Mouse (Mus musculus): ENCODE results near the gene Sema5a. TPM values are rescaled to one million over a fixed set of nuclear protein-coding genes. Genes with fewer than 3 reads are reported as not detected.
A peak's percentile ranks its signal among the peaks of the same experiment; 100 is the strongest.

Gene Sema5a
- polyA plus RNA-seq, 1 experiment from 2014 or later: 16.0 TPM

GRCm38 (mm10) chr15:32607236-32607635, 362.6 kb downstream of the Sema5a start:
- H3K4me2 ChIP-seq (replicated peaks): no peak overlapping the region
- H3K9ac ChIP-seq: no peak overlapping the region
- H3K27me3 ChIP-seq (replicated peaks): no peaks in the 10 kb centered on the region
- no peak for ATAC-seq
- no peaks in the 10 kb centered on the region for H3K4me1 ChIP-seq (replicated peaks)
- no peaks in the 10 kb centered on the region for H3K9me3 ChIP-seq
- no peak overlapping the region for H3K4me3 ChIP-seq (replicated peaks)
- H3K27ac ChIP-seq: no peak overlapping the region
- no peaks in the 10 kb centered on the region for H3K36me3 ChIP-seq
- 91% methylated on average over 3 of the region's 3 CpGs for WGBS

- Histone ChIP-seq H3K36me3 (no peaks in the 10 kb centered on the region), H3K4me3 (replicated peaks) (no peak overlapping the region), H3K9ac (no peak overlapping the region), H3K27me3 (replicated peaks) (no peaks in the 10 kb centered on the region), H3K27ac (no peak overlapping the region), H3K9me3 (no peaks in the 10 kb centered on the region), H3K4me1 (replicated peaks) (no peaks in the 10 kb centered on the region), H3K4me2 (replicated peaks) (no peak overlapping the region)
- 66% methylated on average over 2 of the region's 2 CpGs for WGBS
- ATAC-seq: no peak
These were observed 366.2 kb downstream of the Sema5a start for GRCm38 (mm10) chr15:32610776-32611175.

- no peak overlapping the region for H3K27ac ChIP-seq
- H3K4me3 ChIP-seq (replicated peaks): no peak overlapping the region
- H3K4me2 ChIP-seq (replicated peaks): no peak overlapping the region
- H3K27me3 ChIP-seq (replicated peaks): no peaks in the 10 kb centered on the region
- WGBS: 85% methylated on average over 7 of the region's 7 CpGs
- no peak for ATAC-seq
- H3K9ac ChIP-seq: no peak overlapping the region
- H3K36me3 ChIP-seq: no peaks in the 10 kb centered on the region
- H3K9me3 ChIP-seq: no peaks in the 10 kb centered on the region
- no peaks in the 10 kb centered on the region for H3K4me1 ChIP-seq (replicated peaks)
These were observed 366.6 kb downstream of the Sema5a start for GRCm38 (mm10) chr15:32611201-32611600.

GRCm38 (mm10) chr15:32613718-32614117, 369.1 kb downstream of the Sema5a start:
- H3K27ac ChIP-seq: no peak overlapping the region
- ATAC-seq: no peak
- no peak overlapping the region for H3K4me2 ChIP-seq (replicated peaks)
- no peaks in the 10 kb centered on the region for H3K36me3 ChIP-seq
- WGBS: 88% methylated on average over 6 of the region's 6 CpGs
- no peaks in the 10 kb centered on the region for H3K27me3 ChIP-seq (replicated peaks)
- no peaks in the 10 kb centered on the region for H3K9me3 ChIP-seq
- H3K9ac ChIP-seq: no peak overlapping the region
- no peak overlapping the region for H3K4me3 ChIP-seq (replicated peaks)
- H3K4me1 ChIP-seq (replicated peaks): no peaks in the 10 kb centered on the region

GRCm38 (mm10) chr15:32615773-32616172, 371.2 kb downstream of the Sema5a start:
- Histone ChIP-seq H3K27ac (no peak overlapping the region), H3K4me2 (replicated peaks) (no peak overlapping the region), H3K9me3 (no peaks in the 10 kb centered on the region), H3K27me3 (replicated peaks) (no peaks in the 10 kb centered on the region), H3K36me3 (no peaks in the 10 kb centered on the region), H3K4me1 (replicated peaks) (no peaks in the 10 kb centered on the region), H3K9ac (no peak overlapping the region), H3K4me3 (replicated peaks) (no peak overlapping the region)
- ATAC-seq: no peak
- WGBS: 80% methylated on average over 5 of the region's 5 CpGs

- ATAC-seq: no peak
- H3K27me3 ChIP-seq (replicated peaks): no peaks in the 10 kb centered on the region
- no peak overlapping the region for H3K9ac ChIP-seq
- H3K36me3 ChIP-seq: no peaks in the 10 kb centered on the region
- H3K9me3 ChIP-seq: no peaks in the 10 kb centered on the region
- H3K4me2 ChIP-seq (replicated peaks): no peak overlapping the region
- no peaks in the 10 kb centered on the region for H3K4me1 ChIP-seq (replicated peaks)
- no peak overlapping the region for H3K4me3 ChIP-seq (replicated peaks)
- H3K27ac ChIP-seq: no peak overlapping the region
- WGBS: 71% methylated on average over 2 of the region's 2 CpGs
These were observed 374.6 kb downstream of the Sema5a start for GRCm38 (mm10) chr15:32619199-32619598.

GRCm38 (mm10) chr15:32623037-32623739, 378.6 kb downstream of the Sema5a start:
- no peaks in the 10 kb centered on the region for H3K36me3 ChIP-seq
- H3K4me1 ChIP-seq (replicated peaks): no peaks in the 10 kb centered on the region
- no peaks in the 10 kb centered on the region for H3K27me3 ChIP-seq (replicated peaks)
- no peak overlapping the region for H3K9ac ChIP-seq
- H3K4me2 ChIP-seq (replicated peaks): no peak overlapping the region
- no peak overlapping the region for H3K4me3 ChIP-seq (replicated peaks)
- H3K9me3 ChIP-seq: no peaks in the 10 kb centered on the region
- ATAC-seq: no peak
- 66% methylated on average over 12 of the region's 12 CpGs for WGBS
- no peak overlapping the region for H3K27ac ChIP-seq

GRCm38 (mm10) chr15:32624106-32624505, 379.5 kb downstream of the Sema5a start:
- Histone ChIP-seq H3K27ac (no peak overlapping the region), H3K36me3 (no peaks in the 10 kb centered on the region), H3K4me1 (replicated peaks) (no peaks in the 10 kb centered on the region), H3K27me3 (replicated peaks) (no peaks in the 10 kb centered on the region), H3K4me2 (replicated peaks) (no peak overlapping the region), H3K9me3 (no peaks in the 10 kb centered on the region), H3K9ac (no peak overlapping the region), H3K4me3 (replicated peaks) (no peak overlapping the region)
- no peak for ATAC-seq
- 66% methylated on average over 4 of the region's 4 CpGs for WGBS

- Histone ChIP-seq H3K27ac (no peak overlapping the region), H3K9me3 (no peaks in the 10 kb centered on the region), H3K9ac (no peak overlapping the region), H3K4me1 (replicated peaks) (no peaks in the 10 kb centered on the region), H3K4me2 (replicated peaks) (no peak overlapping the region), H3K27me3 (replicated peaks) (no peaks in the 10 kb centered on the region), H3K4me3 (replicated peaks) (no peak overlapping the region), H3K36me3 (no peaks in the 10 kb centered on the region)
- ATAC-seq: no peak
- 75% methylated on average over 2 of the region's 2 CpGs for WGBS
These were observed 381.4 kb downstream of the Sema5a start for GRCm38 (mm10) chr15:32626031-32626430.

- H3K4me1 ChIP-seq (replicated peaks): no peaks in the 10 kb centered on the region
- H3K27ac ChIP-seq: no peak overlapping the region
- H3K9me3 ChIP-seq: no peaks in the 10 kb centered on the region
- no peak overlapping the region for H3K4me2 ChIP-seq (replicated peaks)
- H3K9ac ChIP-seq: no peak overlapping the region
- 96% methylated on average over 8 of the region's 8 CpGs for WGBS
- H3K27me3 ChIP-seq (replicated peaks): no peaks in the 10 kb centered on the region
- no peaks in the 10 kb centered on the region for H3K36me3 ChIP-seq
- no peak overlapping the region for H3K4me3 ChIP-seq (replicated peaks)
- no peak for ATAC-seq
These were observed 389.1 kb downstream of the Sema5a start for GRCm38 (mm10) chr15:32633713-32634112.

- 0 out of 2 replicates have a peak, but pooled peaks have one; percentile 45 for ATAC-seq
- WGBS: 61% methylated on average over 3 of the region's 3 CpGs
- H3K4me1 ChIP-seq (replicated peaks): no peaks in the 10 kb centered on the region
- no peaks in the 10 kb centered on the region for H3K9me3 ChIP-seq
- H3K27me3 ChIP-seq (replicated peaks): no peaks in the 10 kb centered on the region
- H3K9ac ChIP-seq: no peak overlapping the region
- no peak overlapping the region for H3K27ac ChIP-seq
- no peak overlapping the region for H3K4me3 ChIP-seq (replicated peaks)
- no peaks in the 10 kb centered on the region for H3K36me3 ChIP-seq
- H3K4me2 ChIP-seq (replicated peaks): no peak overlapping the region
These were observed 393.3 kb downstream of the Sema5a start for GRCm38 (mm10) chr15:32637879-32638278.

- no peak for ATAC-seq
- H3K36me3 ChIP-seq: no peaks in the 10 kb centered on the region
- no peaks in the 10 kb centered on the region for H3K4me1 ChIP-seq (replicated peaks)
- H3K27me3 ChIP-seq (replicated peaks): no peaks in the 10 kb centered on the region
- H3K9ac ChIP-seq: no peak overlapping the region
- H3K9me3 ChIP-seq: no peaks in the 10 kb centered on the region
- WGBS: 61% methylated on average over 1 of the region's 1 CpGs
- no peak overlapping the region for H3K4me2 ChIP-seq (replicated peaks)
- no peak overlapping the region for H3K27ac ChIP-seq
- no peak overlapping the region for H3K4me3 ChIP-seq (replicated peaks)
These were observed 402.6 kb downstream of the Sema5a start for GRCm38 (mm10) chr15:32647061-32647687.

- Histone ChIP-seq H3K27me3 (replicated peaks) (no peaks in the 10 kb centered on the region), H3K36me3 (no peaks in the 10 kb centered on the region), H3K4me3 (replicated peaks) (no peak overlapping the region), H3K9ac (no peak overlapping the region), H3K4me2 (replicated peaks) (no peak overlapping the region), H3K4me1 (replicated peaks) (no peaks in the 10 kb centered on the region), H3K27ac (no peak overlapping the region), H3K9me3 (no peaks in the 10 kb centered on the region)
- ATAC-seq: no peak
- 88% methylated on average over 3 of the region's 3 CpGs for WGBS
These were observed 409.4 kb downstream of the Sema5a start for GRCm38 (mm10) chr15:32654046-32654445.

All from intestine, embryonic 15.5 days (tissue).